Mouse (Mus musculus) neutrophil, adult 5-6 weeks (primary cell): ENCODE data around the gene Mmel1. TPM values are rescaled to one million over a fixed set of nuclear protein-coding genes. Genes with fewer than 3 reads are reported as not detected.

Experiments used
- ATAC-seq: fragments of 151-379, 151-347 bp; 2 replicates; pipeline ENCODE4 v1.8.0; 2017; ENCODE audit warnings: mild to moderate bottlenecking, moderate TSS enrichment; ENCODE audit not compliant: insufficient number of reproducible peaks, poor library complexity, low FRiP score, severe bottlenecking; ENCODE audit errors: extremely low read depth
- total RNA-seq: library from RNA; stranded (forward); fragments of 200-1000 nt; gene quantifications from 2 replicates; pipeline ENCODE4 v1.2.3, GENCODE M21; 2017

The Mmel1 gene
- total RNA-seq, 1 experiment from 2014 or later: not detected

- ATAC-seq: no peak
Observed at GRCm38 (mm10) chr4:154928395-154929087, 59.2 kb downstream of the Mmel1 start, which contains the start of gene Tnfrsf14. Gene Tnfrsf14 (minus strand): TSS chr4:154928563.

- ATAC-seq: peak; percentile 61
Observed at GRCm38 (mm10) chr4:154929088-154929660, 59.8 kb downstream of the Mmel1 start.

- ATAC-seq: no peak
Observed at GRCm38 (mm10) chr4:154933306-154933907, 64.0 kb downstream of the Mmel1 start.

GRCm38 (mm10) chr4:154934800-154935199 lies 65.4 kb downstream of the Mmel1 start:
- ATAC-seq: no peak

- no peak for ATAC-seq
Observed at GRCm38 (mm10) chr4:154935788-154936187, 66.4 kb downstream of the Mmel1 start.

GRCm38 (mm10) chr4:154936542-154937255 lies 67.3 kb downstream of the Mmel1 start:
- peak; percentile 49 for ATAC-seq

GRCm38 (mm10) chr4:154937746-154938145 lies 68.4 kb downstream of the Mmel1 start:
- no peak for ATAC-seq

- ATAC-seq: no peak
Observed at GRCm38 (mm10) chr4:154940156-154940555, 70.8 kb downstream of the Mmel1 start.

GRCm38 (mm10) chr4:154941831-154942230 lies 72.4 kb downstream of the Mmel1 start:
- no peak for ATAC-seq

- no peak for ATAC-seq
Observed at GRCm38 (mm10) chr4:154942632-154943322, 73.4 kb downstream of the Mmel1 start.

GRCm38 (mm10) chr4:154943323-154944039 lies 74.1 kb downstream of the Mmel1 start:
- ATAC-seq: no peak

- ATAC-seq: peak; percentile 96
Observed at GRCm38 (mm10) chr4:154944121-154944590, 74.8 kb downstream of the Mmel1 start.

Other genes with a start within 250 kb of the Mmel1 start
- gene Prdm16, start 232.7 kb upstream of the Mmel1 start, total RNA-seq: 0.25 and 1.7 TPM in 2 replicates
- not detected in 2 replicates for gene Actrt2, start 201.7 kb upstream of the Mmel1 start, total RNA-seq
- not detected in 2 replicates for gene Ttc34, start 32.1 kb upstream of the Mmel1 start, total RNA-seq
- 3.4 and 4.4 TPM in 2 replicates for gene Fam213b, start 29.6 kb downstream of the Mmel1 start, total RNA-seq
- 32.6 and 33.8 TPM in 2 replicates for gene Tnfrsf14, start 59.0 kb downstream of the Mmel1 start, total RNA-seq
- 0.35 and 1.8 TPM in 2 replicates for gene Hes5, start 91.3 kb downstream of the Mmel1 start, total RNA-seq
- gene Pank4, start 94.5 kb downstream of the Mmel1 start, total RNA-seq: 41.4 and 44.8 TPM in 2 replicates
- 0.12 TPM in 1 of 2 replicates, not detected in the other for gene Plch2, start 187.2 kb downstream of the Mmel1 start, total RNA-seq
- gene Pex10, start 197.4 kb downstream of the Mmel1 start, total RNA-seq: 14.3 and 17.1 TPM in 2 replicates
- gene Rer1, start 216.8 kb downstream of the Mmel1 start, total RNA-seq: 82.5 and 91.0 TPM in 2 replicates
- 0.74 and 3.4 TPM in 2 replicates for gene Morn1, start 217.0 kb downstream of the Mmel1 start, total RNA-seq